Mouse (Mus musculus) cerebellum, adult (tissue): ENCODE data around the gene Mctp2.

Experiments
- ATAC-seq: cut with Nextera tagmentation; 2 replicates; pipeline ENCODE4 v1.9.2; 2017; ENCODE audit warnings: mild to moderate bottlenecking, moderate library complexity, mixed read lengths; ENCODE audit not compliant: insufficient number of reproducible peaks, low FRiP score, low TSS enrichment

Mctp2 gene

DNA sequence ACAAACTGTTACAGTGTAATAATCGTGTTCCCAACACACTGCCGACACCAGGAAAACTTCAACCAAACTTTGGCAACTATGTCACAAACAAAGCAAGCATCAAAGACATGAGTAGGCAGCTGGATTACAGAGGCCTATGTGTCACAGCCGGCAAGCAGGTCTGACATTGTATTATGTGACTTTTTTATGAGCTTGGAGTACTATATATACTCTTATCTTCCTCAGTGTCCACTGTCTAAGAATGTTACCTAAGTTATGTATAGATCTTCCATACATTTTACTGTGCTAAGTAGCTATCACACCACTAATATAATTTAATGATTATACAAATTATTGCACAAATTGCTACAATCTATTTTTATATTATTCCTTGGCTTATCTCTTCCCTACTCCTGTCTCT is 202.8 kb downstream of the Mctp2 start:
- ATAC-seq, result no peak

- ATAC-seq, result no peak
Observed at GRCm38 (mm10) chr7:72100683-72101082, 205.7 kb downstream of the Mctp2 start.

DNA sequence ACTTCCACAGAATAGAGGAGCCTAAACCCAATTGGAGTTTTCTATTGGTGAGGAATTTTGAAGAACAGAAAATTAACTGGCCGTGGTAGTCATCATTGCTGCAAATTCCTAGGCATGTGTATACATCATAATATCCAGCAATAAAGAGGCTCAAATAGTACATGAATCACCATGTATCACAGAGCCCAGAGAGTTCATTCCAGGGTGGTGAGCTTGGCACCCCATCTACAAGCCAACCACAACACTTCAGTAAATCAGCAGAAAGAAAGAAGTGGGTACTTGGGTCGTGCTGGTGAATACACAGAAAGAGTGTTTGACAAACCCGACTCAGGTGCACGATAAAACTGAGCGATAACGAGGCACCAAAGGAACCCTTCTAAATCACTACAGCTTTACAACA is 207.8 kb downstream of the Mctp2 start:
- no peak for ATAC-seq

DNA sequence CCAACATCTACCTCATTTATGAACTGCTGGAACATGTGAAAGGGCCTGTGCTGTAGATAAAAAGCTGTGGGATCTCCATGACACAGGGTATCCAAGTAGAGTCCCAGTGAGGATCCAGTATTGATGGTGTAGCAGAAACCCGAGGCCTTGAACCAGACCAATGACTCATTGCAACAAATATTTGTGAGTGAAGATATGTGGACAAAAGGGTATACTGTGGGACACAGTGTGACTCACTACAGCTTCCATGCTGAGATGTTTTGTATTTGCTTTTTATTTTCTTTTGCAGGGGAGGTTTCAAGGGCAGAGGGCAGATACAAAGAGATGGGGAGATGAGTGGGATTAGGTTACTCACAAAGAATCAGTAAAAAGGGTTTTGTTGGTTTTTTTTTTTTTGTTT is 209.4 kb downstream of the Mctp2 start:
- ATAC-seq, result no peak

- no peak for ATAC-seq
Observed at GRCm38 (mm10) chr7:72096433-72096832, 210.0 kb downstream of the Mctp2 start.

DNA sequence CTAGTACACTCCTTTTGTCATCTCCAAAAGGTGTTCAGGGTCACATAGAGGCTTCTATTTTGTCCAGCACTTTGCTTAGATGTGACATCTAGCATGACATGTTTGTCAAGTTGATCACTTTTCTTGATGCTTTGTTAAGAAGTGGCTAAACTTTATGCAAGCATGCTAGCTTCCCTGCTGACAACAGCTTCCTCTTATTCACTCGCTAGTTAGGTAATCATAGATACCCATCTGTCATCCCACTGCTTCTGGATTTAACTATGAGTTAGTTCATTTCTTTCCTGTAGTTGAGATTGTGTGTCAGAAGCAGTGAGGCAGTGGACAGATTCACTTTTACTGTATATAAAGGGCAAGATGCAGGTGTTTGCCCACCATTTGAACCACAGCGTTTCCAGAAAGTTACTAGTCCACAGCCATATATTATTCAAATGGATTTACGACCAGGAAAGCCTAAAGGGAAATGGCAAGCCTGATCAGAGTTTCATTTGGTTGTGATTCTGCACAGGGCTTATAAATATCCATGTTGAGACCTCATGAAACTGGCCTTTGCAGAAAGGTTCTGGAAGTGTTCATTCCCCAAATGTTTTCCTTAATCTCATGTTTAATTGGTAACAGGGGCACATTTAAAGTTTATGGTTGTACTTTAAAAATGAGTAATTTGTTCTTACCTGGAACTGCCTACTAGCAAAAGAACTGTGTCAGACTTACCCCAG is 216.8 kb downstream of the Mctp2 start:
- no peak for ATAC-seq

GRCm38 (mm10) chr7:72080705-72081104 is 225.7 kb downstream of the Mctp2 start:
- ATAC-seq, result no peak

DNA sequence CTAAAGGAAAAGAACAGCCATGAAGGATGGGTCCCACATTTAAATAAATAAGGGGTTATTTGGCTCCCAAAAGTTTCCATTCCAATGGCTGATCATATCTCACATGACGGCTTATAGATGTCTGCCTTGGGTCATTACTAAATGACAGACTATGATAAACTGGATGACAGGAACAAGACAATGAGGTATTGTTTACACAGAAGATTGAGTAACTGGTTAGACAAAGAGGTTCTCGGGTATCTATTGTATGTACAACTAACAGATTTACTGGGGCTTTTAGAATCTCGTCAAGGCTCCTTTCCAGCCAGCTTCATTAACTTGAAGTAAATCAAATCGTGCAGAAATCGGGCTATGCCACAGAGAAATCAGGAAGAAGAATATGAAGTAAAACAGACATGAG is 227.5 kb downstream of the Mctp2 start:
- no peak for ATAC-seq

GRCm38 (mm10) chr7:72071418-72072184 is 234.8 kb downstream of the Mctp2 start:
- no peak for ATAC-seq

DNA sequence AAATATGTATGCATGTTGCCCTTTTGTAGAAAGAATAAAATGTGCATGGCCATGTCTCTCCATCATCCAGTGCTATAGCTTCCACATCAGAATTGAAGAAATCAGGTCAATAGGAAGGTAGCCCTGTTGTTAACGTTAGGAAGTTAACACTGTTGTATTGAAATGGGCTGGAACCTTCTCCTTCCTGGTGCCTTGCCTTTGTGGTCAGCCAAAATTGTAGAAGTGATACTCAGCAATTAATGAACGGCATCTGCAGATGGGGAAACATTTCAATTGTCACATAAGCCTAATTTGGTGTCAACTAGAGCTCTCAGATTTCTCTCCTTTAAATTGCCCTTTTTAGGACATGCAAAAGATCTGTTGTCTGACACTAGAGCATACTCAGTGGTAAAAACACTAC is 238.0 kb downstream of the Mctp2 start:
- ATAC-seq, result no peak

- no peak for ATAC-seq
Observed at GRCm38 (mm10) chr7:72066352-72066751, 240.1 kb downstream of the Mctp2 start.

GRCm38 (mm10) chr7:72051759-72052158 is 254.6 kb downstream of the Mctp2 start:
- no peak for ATAC-seq

DNA sequence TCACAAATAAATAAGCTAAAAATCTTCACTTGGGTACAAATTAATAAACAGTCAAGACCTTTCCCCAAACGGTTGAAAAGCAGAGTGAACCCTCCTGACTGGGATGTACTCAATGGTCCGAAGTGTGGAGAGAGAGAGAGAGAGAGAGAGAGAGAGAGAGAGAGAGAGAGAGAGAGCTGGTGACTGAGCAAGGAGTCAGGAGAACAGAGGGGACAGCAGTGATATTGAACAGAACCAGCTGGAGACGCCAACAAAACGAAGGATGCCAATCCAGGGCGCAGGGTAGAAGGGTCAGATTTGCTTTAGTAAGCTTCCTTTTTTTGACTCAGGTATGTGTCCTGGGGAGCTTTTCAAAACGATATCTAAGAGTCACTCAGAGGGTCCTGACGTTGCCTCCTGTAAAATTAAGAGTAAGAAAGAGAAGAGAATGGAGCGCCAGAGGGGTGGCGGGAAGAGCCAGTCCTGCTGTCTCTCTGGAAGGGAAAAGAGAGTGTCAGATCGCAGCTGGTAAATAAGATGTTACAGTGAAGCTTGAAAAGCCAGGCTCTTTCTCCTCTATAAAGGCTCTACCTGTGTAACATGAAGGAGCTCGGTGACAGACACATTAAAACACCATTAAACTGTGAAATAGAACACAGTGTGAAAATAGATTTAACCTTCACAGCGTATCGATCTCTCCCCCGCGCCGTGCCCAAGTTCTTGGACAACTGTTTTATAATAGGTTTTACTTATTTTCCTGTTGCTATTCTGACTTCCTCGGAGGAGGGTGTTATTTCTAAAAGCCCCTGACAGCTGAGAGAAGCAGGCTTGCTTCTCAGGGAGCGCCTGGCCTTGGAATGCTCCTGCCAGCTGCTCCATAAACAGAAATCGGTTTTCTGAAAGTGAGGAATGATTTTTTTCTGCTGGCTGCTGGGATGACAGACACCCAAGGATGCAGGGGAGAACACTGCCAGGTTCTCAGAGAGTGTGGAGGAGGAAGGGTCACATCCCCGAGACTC is 258.5 kb downstream of the Mctp2 start:
- no peak for ATAC-seq
